Mouse (Mus musculus) erythroblast, embryonic 14.5 days (primary cell): Measurements from ENCODE around the gene Polr2l. TPM values are rescaled to one million over a fixed set of nuclear protein-coding genes. Genes with fewer than 3 reads are reported as not detected.

ENCODE experiments used
- H3K27me3 ChIP-seq: 2 replicates; pipeline ENCODE4 v1.6.1; 2012; ENCODE audit warnings: inconsistent platforms; ENCODE audit not compliant: control insufficient read depth
- H3K36me3 ChIP-seq: 2 replicates; pipeline ENCODE4 v1.6.1; 2012; ENCODE audit warnings: mild to moderate bottlenecking, inconsistent platforms; ENCODE audit not compliant: control insufficient read depth
- H3K4me1 ChIP-seq: 2 replicates; pipeline ENCODE4 v1.6.1; 2012; ENCODE audit warnings: inconsistent platforms; ENCODE audit not compliant: control insufficient read depth
- H3K4me3 ChIP-seq: replicated peaks from 2 replicates; pipeline ENCODE3; 2012; ENCODE audit warnings: moderate library complexity, mild to moderate bottlenecking, inconsistent platforms
- H3K9me3 ChIP-seq: 2 replicates; pipeline ENCODE4 v1.6.1; 2012; ENCODE audit warnings: low read length, inconsistent platforms, mixed read lengths; ENCODE audit not compliant: control insufficient read depth
- GATA1 ChIP-seq: IDR thresholded peaks from 2 replicates; pipeline ENCODE4 v1.6.1; 2012; ENCODE audit warnings: low read length, inconsistent platforms, mixed read lengths
- TAL1 ChIP-seq: IDR thresholded peaks from 3 replicates; pipeline ENCODE4 v1.6.1; 2012; ENCODE audit warnings: low read length, inconsistent platforms, mixed read lengths
- polyA plus RNA-seq: library from polyadenylated mRNA; stranded (reverse); fragments of >175 nt; gene quantifications from 2 replicates; pipeline ENCODE4 v1.2.3, GENCODE M21; 2012

Gene Polr2l
- polyA plus RNA-seq, 1 experiment = 17.1 TPM

- peaks cover 36% of the 10 kb centered on the region for H3K4me1 ChIP-seq
- H3K27me3 ChIP-seq = peaks cover 53% of the 10 kb centered on the region
- no peak overlapping the region for H3K4me3 ChIP-seq
- peaks cover 8% of the 10 kb centered on the region; the same call in 1 of the 2 replicates for H3K9me3 ChIP-seq
- peaks cover 16% of the 10 kb centered on the region for H3K36me3 ChIP-seq
- TF ChIP-seq GATA1 (no peak), TAL1 (no peak)
Measured at GRCm38 (mm10) chr7:141459301-141459711, 15.6 kb downstream of the Polr2l start.

GRCm38 (mm10) chr7:141458661-141459060 is 16.3 kb downstream of the Polr2l start:
- Histone ChIP-seq H3K4me1 (peaks cover 38% of the 10 kb centered on the region), H3K36me3 (peaks cover 16% of the 10 kb centered on the region), H3K27me3 (peaks cover 46% of the 10 kb centered on the region), H3K9me3 (peaks cover 7% of the 10 kb centered on the region; the same call in 1 of the 2 replicates), H3K4me3 (no peak overlapping the region)
- TF ChIP-seq GATA1 = no peak
- TF ChIP-seq TAL1 = no peak

GRCm38 (mm10) chr7:141457986-141458660 is 16.8 kb downstream of the Polr2l start:
- H3K4me3 ChIP-seq = no peak overlapping the region
- H3K9me3 ChIP-seq = peaks cover 7% of the 10 kb centered on the region; the same call in 1 of the 2 replicates
- peaks cover 41% of the 10 kb centered on the region for H3K27me3 ChIP-seq
- peaks cover 40% of the 10 kb centered on the region for H3K4me1 ChIP-seq
- no peak for TF ChIP-seq TAL1
- peaks cover 19% of the 10 kb centered on the region for H3K36me3 ChIP-seq

GRCm38 (mm10) chr7:141457236-141457635 is 17.7 kb downstream of the Polr2l start:
- Histone ChIP-seq H3K9me3 (peaks cover 6% of the 10 kb centered on the region; the same call in 1 of the 2 replicates), H3K4me3 (no peak overlapping the region), H3K36me3 (peaks cover 21% of the 10 kb centered on the region), H3K4me1 (peaks cover 41% of the 10 kb centered on the region), H3K27me3 (peaks cover 32% of the 10 kb centered on the region)
- TF ChIP-seq GATA1 (no peak), TAL1 (no peak)

- Histone ChIP-seq H3K9me3 (peaks cover 3% of the 10 kb centered on the region; the same call in 1 of the 2 replicates), H3K27me3 (peaks cover 27% of the 10 kb centered on the region), H3K36me3 (peaks cover 26% of the 10 kb centered on the region), H3K4me3 (peak overlapping the region; percentile 72), H3K4me1 (peaks cover 46% of the 10 kb centered on the region)
- TF ChIP-seq TAL1 = no peak
Measured at GRCm38 (mm10) chr7:141456739-141457138, 18.2 kb downstream of the Polr2l start.

- Histone ChIP-seq H3K4me1 (peaks cover 48% of the 10 kb centered on the region), H3K36me3 (peaks cover 36% of the 10 kb centered on the region), H3K9me3 (no peaks in the 10 kb centered on the region; the same call in 1 of the 2 replicates), H3K4me3 (peak overlapping the region; percentile 72), H3K27me3 (peaks cover 17% of the 10 kb centered on the region)
- TF ChIP-seq TAL1 (no peak), GATA1 (no peak)
Measured at GRCm38 (mm10) chr7:141455610-141456314, 19.2 kb downstream of the Polr2l start.

GRCm38 (mm10) chr7:141454967-141455551 is 19.9 kb downstream of the Polr2l start, which contains the start of gene Pnpla2:
Gene Pnpla2, plus strand, starts transcription at chr7:141455198.
- TF ChIP-seq GATA1 (no peak), TAL1 (no peak)
- peaks cover 55% of the 10 kb centered on the region for H3K4me1 ChIP-seq
- peak within 1 kb of the TSS; percentile 72 for H3K4me3 ChIP-seq
- peaks cover 43% of the 10 kb centered on the region for H3K36me3 ChIP-seq
- peaks cover 10% of the 10 kb centered on the region for H3K27me3 ChIP-seq
- no peaks in the 10 kb centered on the region for H3K9me3 ChIP-seq

- no peak for TF ChIP-seq TAL1
- H3K4me1 ChIP-seq = peaks cover 67% of the 10 kb centered on the region
Measured at GRCm38 (mm10) chr7:141453636-141454035, 21.3 kb downstream of the Polr2l start.

GRCm38 (mm10) chr7:141451928-141452327 is 23.0 kb downstream of the Polr2l start:
- Histone ChIP-seq H3K36me3 (peaks cover 45% of the 10 kb centered on the region), H3K4me1 (peaks cover 71% of the 10 kb centered on the region), H3K4me3 (no peak overlapping the region), H3K9me3 (no peaks in the 10 kb centered on the region), H3K27me3 (no peaks in the 10 kb centered on the region; the same call in 1 of the 2 replicates)
- no peak for TF ChIP-seq TAL1
- no peak for TF ChIP-seq GATA1

More at GRCm38 (mm10) chr7:141453636-141454035, 21.3 kb downstream of the Polr2l start:
- Histone ChIP-seq H3K27me3 (no peaks in the 10 kb centered on the region; the same call in 1 of the 2 replicates), H3K4me3 (no peak overlapping the region), H3K36me3 (peaks cover 47% of the 10 kb centered on the region), H3K9me3 (no peaks in the 10 kb centered on the region)
